ENCODE assay signal across 11 mouse cellular contexts in the genomic region with DNA sequence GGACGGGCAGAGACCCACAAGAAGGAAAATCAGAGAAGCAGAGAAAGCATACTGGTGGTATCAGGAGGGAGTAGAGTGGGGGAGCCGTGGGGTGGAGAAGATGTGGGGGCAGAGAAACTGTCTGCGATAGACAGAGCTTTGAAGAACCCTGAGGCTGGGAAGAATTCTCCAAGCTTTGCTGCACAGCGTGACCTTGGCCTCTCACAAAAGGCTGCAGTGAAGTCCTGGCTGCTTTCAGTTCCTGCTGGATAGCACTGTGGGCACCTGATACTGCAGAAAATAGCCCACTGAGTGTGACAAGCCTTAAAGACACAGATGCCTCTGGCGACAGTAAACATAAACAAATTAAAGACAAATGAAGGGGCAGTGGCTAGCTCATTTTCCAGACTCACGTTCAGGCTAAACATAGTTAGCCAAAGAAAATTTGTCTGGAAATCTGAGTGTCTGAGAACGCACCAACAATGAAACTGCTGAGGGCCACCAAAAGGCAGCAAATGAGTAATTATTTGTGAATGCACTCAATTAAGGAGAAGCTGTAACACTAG.
DNase-seq lines count a peak whose midpoint lies in the region; ATAC-seq and TF ChIP-seq lines count a peak whose summit lies in the region.
"Had no signal": no experiment of that assay in that cellular context is flagged by ENCODE, and none has a peak within 500 bp of the region (broad histone marks: within the 10 kb centered on the region; RNA-seq: fewer than 3 reads in every experiment).

No protein-coding gene starts in this region.

- H3K4me1 ChIP-seq in kidney, embryonic 16.5 days (ENCODE audit: insufficient read depth, low read length) = no peaks in the 10 kb centered on the region
- H3K4me1 ChIP-seq in heart, postnatal 0 days (ENCODE audit: control insufficient read depth, insufficient read depth) = 0 out of 2 replicates have a peak, but pooled peaks cover 5% of the 10 kb centered on the region

- TF ChIP-seq EP300 in heart, postnatal 0 days (IDR thresholded peaks at IDR 0.05; ENCODE audit: low read depth) = no peak

- no peaks in the 10 kb centered on the region for H3K36me3 ChIP-seq in kidney, embryonic 16.5 days (ENCODE audit: insufficient read depth, low read length)
- no peaks in the 10 kb centered on the region for H3K36me3 ChIP-seq in heart, postnatal 0 days (replicated peaks; ENCODE audit: control insufficient read depth, insufficient read depth, low read length)

- peak; percentile 26 to 52 for DNase-seq in adrenal gland, adult (ENCODE audit: inconsistent age in 2 of 2, low spot score in 1 of 2)
- no peak for DNase-seq in adrenal gland, adult 8-10 months
- DNase-seq in kidney, adult 9 months = no peak
- peak; percentile 23 to 38 for DNase-seq in adrenal gland, postnatal 36 days
- peak; percentile 49 for DNase-seq in heart, postnatal 0 days (ENCODE audit: low spot score)
- DNase-seq in left cerebral cortex, postnatal 36 days (ENCODE audit: low spot score in 2 of 2) = no peak
- DNase-seq: kidney, postnatal 36 days had no signal

- no peak for TF ChIP-seq CTCF in heart, postnatal 0 days (IDR thresholded peaks at IDR 0.05; ENCODE audit: low read depth)

- H3K4me3 ChIP-seq in kidney, embryonic 16.5 days (ENCODE audit: low read length) = no peak overlapping the region
- H3K4me3 ChIP-seq in heart, postnatal 0 days (ENCODE audit: low read depth, low read length) = no peak overlapping the region

- no peaks in the 10 kb centered on the region for H3K9me3 ChIP-seq in kidney, embryonic 16.5 days (ENCODE audit: low read length)
- H3K9me3 ChIP-seq in heart, postnatal 0 days (replicated peaks; ENCODE audit: control insufficient read depth, low read length) = no peaks in the 10 kb centered on the region

- no peak overlapping the region for H3K27ac ChIP-seq in kidney, embryonic 16.5 days (ENCODE audit: low read length)
- peak overlapping the region; percentile 62 for H3K27ac ChIP-seq in heart, postnatal 0 days (ENCODE audit: low read depth)
- H3K27ac ChIP-seq: liver, embryonic 14.5 days had no signal

- no peak overlapping the region for H3K4me2 ChIP-seq in kidney, embryonic 16.5 days (replicated peaks; ENCODE audit: low read depth, low read length)
- H3K4me2 ChIP-seq in heart, postnatal 0 days (ENCODE audit: low read depth, low read length) = no peak overlapping the region

- WGBS in kidney, embryonic 16.5 days = 33% methylated on average over 7 of the region's 7 CpGs
- 27% methylated on average over 7 of the region's 7 CpGs for WGBS in heart, postnatal 0 days

- intact Hi-C loops in left cerebral cortex, postnatal 36 days (cut with DNase I) = no loop called here

- H3K27me3 ChIP-seq in kidney, embryonic 16.5 days (ENCODE audit: insufficient read depth, low read length) = no peaks in the 10 kb centered on the region
- H3K27me3 ChIP-seq in heart, postnatal 0 days (ENCODE audit: control insufficient read depth, insufficient read depth, low read length) = no peaks in the 10 kb centered on the region
- H3K27me3 ChIP-seq: Patski had no signal

- no peak overlapping the region for H3K9ac ChIP-seq in kidney, embryonic 16.5 days (replicated peaks; ENCODE audit: low read length)
- no peak overlapping the region; the same call in 1 of the 2 replicates for H3K9ac ChIP-seq in heart, postnatal 0 days (replicated peaks; ENCODE audit: low read depth, low read length)
- H3K9ac ChIP-seq: liver, embryonic 14.5 days had no signal

- 0 out of 2 replicates have a peak, but pooled peaks have one; percentile 23 for ATAC-seq in kidney, embryonic 16.5 days (ENCODE audit: low FRiP score, low TSS enrichment)
- ATAC-seq in heart, postnatal 0 days (ENCODE audit: insufficient read depth, low read depth) = peak; percentile 82
- no peak for ATAC-seq in megakaryocyte, adult 5-6 weeks (ENCODE audit: poor library complexity, severe bottlenecking)
- ATAC-seq: Patski had no signal

Comparison
In these comparisons a context has a peak if more than half of its experiments do, and no peak if none do; other contexts are left out.
1. DNase-seq: peak in adrenal gland, adult (2 of 2), adrenal gland, postnatal 36 days (2 of 2) and heart, postnatal 0 days (single experiment); none in adrenal gland, adult 8-10 months (single experiment), kidney, adult 9 months (single experiment) and left cerebral cortex, postnatal 36 days (0 of 2).